8 mouse cellular contexts compared by ENCODE assay signal in the genomic region with DNA sequence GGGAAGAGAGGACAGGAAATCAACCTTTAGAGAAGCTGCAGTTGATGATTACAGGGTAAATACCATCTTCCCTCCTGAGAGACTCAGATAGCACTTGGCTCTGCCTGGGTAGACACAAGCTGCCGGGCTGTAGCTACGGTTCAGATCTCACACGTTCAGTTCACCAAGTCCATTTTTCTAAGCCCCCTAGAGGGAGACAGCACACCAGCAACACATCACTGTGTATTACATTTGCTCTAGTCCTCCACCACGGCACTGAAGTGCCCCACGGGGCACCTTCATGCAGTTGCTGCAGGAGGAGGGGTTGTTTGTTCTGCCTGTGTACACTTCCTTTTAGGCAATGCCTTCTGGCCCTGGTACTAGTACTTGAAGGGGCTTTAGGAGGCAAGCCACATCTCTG.
DNase-seq lines count a peak whose midpoint lies in the region; ATAC-seq and TF ChIP-seq lines count a peak whose summit lies in the region.

No protein-coding gene starts in this region.

- H3K27ac ChIP-seq in heart, postnatal 0 days (ENCODE audit: low read depth): no peak overlapping the region
- H3K27ac ChIP-seq in lung, postnatal 0 days (ENCODE audit: low read length): no peak overlapping the region

- DNase-seq in gastrocnemius, postnatal 14 days: peak; percentile 6
- no peak for DNase-seq in gastrocnemius, postnatal 25 days
- DNase-seq in brain, embryonic 14.5 days (ENCODE audit: low read depth): peak; percentile 71
- DNase-seq in heart, postnatal 0 days (ENCODE audit: low spot score): peak; percentile 23
- peak; percentile 56 for DNase-seq in kidney, postnatal 10 days
- peak; percentile 74 for DNase-seq in lung, postnatal 0 days (ENCODE audit: low spot score)
- peak; percentile 49 to 55 for DNase-seq in right cerebral cortex, adult 2 months (ENCODE audit: low spot score in 2 of 2)
- peak; percentile 57 for DNase-seq in thymus, postnatal 4 days

- no peak overlapping the region for H3K4me3 ChIP-seq in heart, postnatal 0 days (ENCODE audit: low read depth, low read length)
- H3K4me3 ChIP-seq in lung, postnatal 0 days (ENCODE audit: low read depth, low read length): no peak overlapping the region

- intact Hi-C loops in gastrocnemius, postnatal 14 days (cut with DNase I; ENCODE audit: low total_unique reads): no loop called here

- TF ChIP-seq EP300 in heart, postnatal 0 days (IDR thresholded peaks at IDR 0.05; ENCODE audit: low read depth): no peak
- TF ChIP-seq EP300 in lung, postnatal 0 days (IDR thresholded peaks at IDR 0.05): no peak

- 11% methylated on average over 5 of the region's 5 CpGs for WGBS in heart, postnatal 0 days
- WGBS in lung, postnatal 0 days: 9% methylated on average over 5 of the region's 5 CpGs

- peak; percentile 49 for ATAC-seq in heart, postnatal 0 days (ENCODE audit: insufficient read depth, low read depth)
- ATAC-seq in lung, postnatal 0 days: peak; percentile 84

- TF ChIP-seq POLR2A in brain, embryonic 14.5 days (IDR thresholded peaks at IDR 0.05; ENCODE audit: borderline replicate concordance, extremely low read depth, insufficient read depth, insufficient read length, poor library complexity, severe bottlenecking): no peak

- H3K4me1 ChIP-seq in heart, postnatal 0 days (ENCODE audit: control insufficient read depth, insufficient read depth): peaks cover 4% of the 10 kb centered on the region; the same call in 1 of the 2 replicates
- peaks cover 7% of the 10 kb centered on the region; the same call in 1 of the 2 replicates for H3K4me1 ChIP-seq in lung, postnatal 0 days (ENCODE audit: insufficient read depth, low read depth, low read length)

- no peak overlapping the region for H3K4me2 ChIP-seq in heart, postnatal 0 days (ENCODE audit: low read depth, low read length)
- no peak overlapping the region; the same call in 1 of the 2 replicates for H3K4me2 ChIP-seq in lung, postnatal 0 days (replicated peaks; ENCODE audit: low read depth, low read length)

- H3K27me3 ChIP-seq in heart, postnatal 0 days (ENCODE audit: control insufficient read depth, insufficient read depth, low read length): no peaks in the 10 kb centered on the region
- H3K27me3 ChIP-seq in lung, postnatal 0 days (replicated peaks; ENCODE audit: insufficient read depth, low read length): no peaks in the 10 kb centered on the region

- H3K9ac ChIP-seq in heart, postnatal 0 days (replicated peaks; ENCODE audit: low read depth, low read length): no peak overlapping the region
- no peak overlapping the region for H3K9ac ChIP-seq in lung, postnatal 0 days (replicated peaks; ENCODE audit: low read depth)

- TF ChIP-seq CTCF in brain, embryonic 14.5 days (IDR thresholded peaks at IDR 0.05; ENCODE audit: borderline replicate concordance, extremely low read depth, insufficient read depth, insufficient read length): peak; percentile 42; the same call in 1 of the 2 replicates
- TF ChIP-seq CTCF in heart, postnatal 0 days (IDR thresholded peaks at IDR 0.05; ENCODE audit: low read depth): peak; percentile 57
- peak; percentile 86 for TF ChIP-seq CTCF in lung, postnatal 0 days (IDR thresholded peaks at IDR 0.05)

- no peaks in the 10 kb centered on the region for H3K36me3 ChIP-seq in heart, postnatal 0 days (replicated peaks; ENCODE audit: control insufficient read depth, insufficient read depth, low read length)
- H3K36me3 ChIP-seq in lung, postnatal 0 days (ENCODE audit: insufficient read depth, low read length): no peaks in the 10 kb centered on the region

- no peaks in the 10 kb centered on the region for H3K9me3 ChIP-seq in heart, postnatal 0 days (replicated peaks; ENCODE audit: control insufficient read depth, low read length)
- no peaks in the 10 kb centered on the region for H3K9me3 ChIP-seq in lung, postnatal 0 days (ENCODE audit: low read length)
